Mouse (Mus musculus) spleen, postnatal 10 days (tissue): ENCODE data around the gene Tnfsf15.

Experiments used
- DNase-seq, 2 experiments: peaks; one replicate each; pipeline ENCODE4 v3.0.0; 2021 to 2022; ENCODE audit warnings: low spot score in 2 of 2

The Tnfsf15 gene

DNA sequence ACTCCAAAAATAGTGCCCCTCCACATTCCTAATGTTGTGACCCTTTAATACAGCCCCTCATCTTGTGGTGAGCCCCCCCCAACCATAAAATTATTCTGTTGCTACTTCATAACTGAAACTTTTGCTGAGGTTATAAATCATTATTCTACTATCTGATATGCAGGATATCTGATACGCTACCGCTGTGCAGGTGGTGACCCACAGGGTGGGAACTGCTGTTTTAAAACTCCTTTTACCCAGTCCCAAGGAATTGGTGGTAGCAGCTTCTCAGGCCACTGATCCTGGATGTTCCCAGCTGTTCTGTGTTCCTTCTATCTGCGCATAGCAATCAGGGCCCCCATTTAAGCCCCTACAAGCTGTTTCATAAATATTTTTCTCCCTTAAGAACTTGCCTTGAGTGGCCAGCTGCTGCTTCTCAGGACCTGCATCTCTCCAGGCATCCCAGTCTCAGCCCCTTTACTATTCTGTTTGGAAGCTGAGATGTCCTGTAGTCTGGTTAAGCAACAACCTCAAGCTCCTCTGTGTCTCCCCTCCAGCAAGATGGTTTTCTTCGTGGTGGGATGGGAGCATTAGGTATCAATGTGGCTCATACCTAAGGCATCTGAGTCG is 2.0 kb downstream of the Tnfsf15 start:
- DNase-seq, result no peak

DNA sequence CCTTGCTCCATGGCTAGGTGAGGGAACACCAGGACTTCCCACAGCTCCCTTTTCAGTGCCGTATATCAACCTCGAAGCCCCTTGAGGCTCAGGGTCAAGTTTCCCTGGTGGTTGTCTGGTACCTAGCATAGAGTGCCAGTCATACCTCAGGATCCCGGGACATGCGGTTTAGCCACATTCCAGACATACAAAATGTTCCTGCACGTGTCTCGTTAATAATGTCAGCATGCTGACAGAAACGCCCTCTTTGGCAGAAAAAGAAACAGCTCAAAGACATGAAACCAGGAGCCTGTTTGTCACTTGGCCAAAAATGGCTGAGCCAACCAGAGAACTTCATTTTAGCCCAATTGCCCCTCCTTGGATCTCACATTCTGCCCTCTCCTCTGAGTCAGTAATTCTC is 2.8 kb downstream of the Tnfsf15 start:
- no peak for DNase-seq

DNA sequence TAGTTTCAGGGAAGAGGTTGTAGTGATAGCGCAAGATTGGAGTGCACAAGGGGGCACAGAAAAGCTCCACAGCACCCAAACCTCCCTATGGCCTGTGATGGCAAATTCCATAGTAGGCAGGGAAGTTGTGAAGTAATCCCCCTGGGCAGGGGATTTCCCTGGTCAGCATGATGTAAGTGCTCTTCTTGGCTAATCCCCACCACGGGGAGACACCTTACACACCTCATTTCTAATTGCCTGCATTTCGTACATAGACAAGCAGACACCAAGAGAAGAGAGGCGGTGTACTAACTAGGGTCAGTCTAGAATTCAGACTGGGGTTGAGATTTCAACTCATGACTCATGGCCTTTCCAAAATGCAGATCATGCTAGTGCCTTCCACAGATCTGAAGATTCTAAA is 4.2 kb downstream of the Tnfsf15 start:
- no peak for DNase-seq

DNA sequence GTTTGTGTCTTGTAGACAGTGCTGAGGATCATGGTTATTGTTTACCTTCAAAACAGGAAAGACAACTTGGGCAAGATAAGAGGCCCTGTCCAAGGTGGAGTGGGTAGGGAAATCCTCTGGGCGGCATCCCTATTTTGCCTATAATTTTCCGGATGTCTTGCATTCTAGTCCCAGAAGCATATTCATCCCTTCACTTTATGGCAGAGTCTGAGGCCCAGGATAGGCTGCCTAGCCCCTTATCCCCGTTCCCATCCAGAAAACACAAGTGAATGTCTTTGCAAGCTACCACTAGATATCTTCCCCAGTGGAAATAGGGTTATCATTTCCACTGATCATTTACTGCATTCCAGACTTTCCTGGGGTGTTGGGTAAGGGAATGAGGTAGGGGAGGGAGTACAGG is 4.9 kb downstream of the Tnfsf15 start:
- DNase-seq, result no peak

DNA sequence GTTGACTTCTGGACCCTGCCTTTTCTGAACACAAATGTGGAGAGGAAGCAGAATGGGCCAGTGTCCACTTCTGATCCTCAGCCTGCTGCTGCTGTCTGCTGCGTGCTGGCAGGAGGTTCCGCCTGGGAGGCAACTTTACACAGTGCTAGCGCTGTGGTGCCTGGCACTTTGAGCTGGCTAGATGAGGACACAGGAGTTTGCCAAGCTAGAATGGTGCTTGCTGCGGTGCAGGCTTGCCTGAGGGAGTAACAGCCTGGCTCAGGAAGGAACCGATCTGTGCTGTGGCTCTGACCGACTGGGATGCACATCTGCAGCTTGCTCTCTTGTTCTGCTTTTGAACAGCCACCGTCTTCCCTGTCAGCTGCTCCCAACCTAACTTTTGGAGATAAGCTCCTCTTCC is 5.4 kb downstream of the Tnfsf15 start:
- no peak for DNase-seq

DNA sequence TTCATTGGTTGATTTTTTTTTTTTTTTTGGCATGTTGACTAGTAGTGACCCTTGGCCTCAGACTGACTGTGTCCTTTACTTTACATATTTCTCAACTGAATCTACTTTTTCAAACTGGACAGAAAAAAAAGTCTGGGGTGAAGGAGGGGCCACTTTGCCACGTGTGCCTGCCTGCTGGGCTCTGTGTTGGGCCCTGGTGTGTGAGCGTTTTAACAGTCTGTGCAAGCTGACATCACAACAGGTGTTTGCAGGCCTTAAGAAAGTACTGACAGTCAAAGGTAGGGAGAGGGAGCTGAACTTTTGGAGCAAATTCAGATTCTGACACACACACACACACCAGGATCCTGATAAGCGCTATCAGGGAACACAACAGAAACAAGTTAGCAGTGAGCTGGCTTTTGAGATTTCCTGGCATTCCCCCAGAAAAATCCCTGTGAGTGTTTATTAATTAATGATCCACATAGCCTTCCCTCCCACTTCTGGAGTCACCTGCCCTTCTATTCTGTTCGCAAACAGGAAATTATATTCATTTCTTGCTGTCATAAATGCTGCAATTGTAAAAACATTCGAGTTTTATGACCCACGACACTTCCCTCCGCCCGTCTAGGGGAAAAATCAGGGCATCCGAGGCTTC is 6.4 kb downstream of the Tnfsf15 start:
- DNase-seq, result no peak

DNA sequence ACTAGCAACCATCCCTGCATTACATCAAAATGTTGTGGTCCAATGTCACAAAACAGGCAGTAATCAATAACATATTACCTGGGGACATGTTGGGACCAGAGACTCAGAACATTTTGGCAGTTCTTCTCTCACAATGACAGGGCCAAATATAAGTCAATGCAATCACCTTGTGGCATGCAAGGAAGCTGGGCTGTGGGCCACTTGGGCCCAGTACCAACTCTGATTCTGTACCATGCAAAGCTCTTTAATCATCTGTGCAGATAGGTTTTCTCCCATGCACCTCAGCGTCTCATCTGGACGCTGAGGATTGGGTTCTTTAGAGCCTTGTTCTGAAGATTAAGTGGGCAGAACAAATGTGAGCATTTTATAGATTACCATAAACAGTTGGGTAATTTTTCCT is 13.6 kb downstream of the Tnfsf15 start:
- DNase-seq, result no peak

DNA sequence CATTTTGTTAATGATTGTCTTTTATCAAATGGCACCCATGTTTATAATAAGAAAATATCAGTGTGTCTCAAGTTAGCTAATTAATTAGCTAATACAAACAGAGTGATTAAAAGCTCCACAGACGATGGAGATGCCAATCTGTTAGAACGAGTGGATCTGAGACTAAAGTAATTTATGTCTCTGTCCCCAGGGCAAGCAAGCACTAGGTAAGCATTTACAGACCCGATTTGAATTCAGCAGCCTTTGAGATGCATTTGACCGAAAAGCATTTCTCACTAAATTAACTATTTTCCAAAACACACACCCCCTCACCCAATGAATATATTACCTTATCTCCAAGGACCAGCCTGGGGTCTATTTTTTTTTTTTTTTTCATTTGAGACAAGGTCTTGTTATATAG is 18.2 kb downstream of the Tnfsf15 start:
- no peak for DNase-seq

DNA sequence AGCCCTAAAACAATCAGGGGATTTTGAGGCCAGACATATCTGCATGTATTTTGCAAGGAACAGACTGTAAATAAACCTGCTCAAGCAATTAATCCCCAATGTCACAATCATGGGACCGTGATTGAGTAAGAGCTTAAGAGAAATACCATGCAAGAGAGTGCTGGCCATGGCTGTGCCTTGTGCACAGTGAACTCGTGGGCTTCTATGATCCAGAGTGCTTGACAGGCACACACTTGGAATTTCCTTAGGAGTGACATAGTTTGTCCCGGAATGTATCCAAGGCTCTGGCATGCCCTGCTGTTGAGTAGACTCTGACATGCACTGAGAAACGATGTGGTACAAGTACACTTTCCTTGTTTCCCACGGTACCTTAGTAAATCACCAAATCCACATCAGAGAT is 18.9 kb downstream of the Tnfsf15 start:
- no peak for DNase-seq

DNA sequence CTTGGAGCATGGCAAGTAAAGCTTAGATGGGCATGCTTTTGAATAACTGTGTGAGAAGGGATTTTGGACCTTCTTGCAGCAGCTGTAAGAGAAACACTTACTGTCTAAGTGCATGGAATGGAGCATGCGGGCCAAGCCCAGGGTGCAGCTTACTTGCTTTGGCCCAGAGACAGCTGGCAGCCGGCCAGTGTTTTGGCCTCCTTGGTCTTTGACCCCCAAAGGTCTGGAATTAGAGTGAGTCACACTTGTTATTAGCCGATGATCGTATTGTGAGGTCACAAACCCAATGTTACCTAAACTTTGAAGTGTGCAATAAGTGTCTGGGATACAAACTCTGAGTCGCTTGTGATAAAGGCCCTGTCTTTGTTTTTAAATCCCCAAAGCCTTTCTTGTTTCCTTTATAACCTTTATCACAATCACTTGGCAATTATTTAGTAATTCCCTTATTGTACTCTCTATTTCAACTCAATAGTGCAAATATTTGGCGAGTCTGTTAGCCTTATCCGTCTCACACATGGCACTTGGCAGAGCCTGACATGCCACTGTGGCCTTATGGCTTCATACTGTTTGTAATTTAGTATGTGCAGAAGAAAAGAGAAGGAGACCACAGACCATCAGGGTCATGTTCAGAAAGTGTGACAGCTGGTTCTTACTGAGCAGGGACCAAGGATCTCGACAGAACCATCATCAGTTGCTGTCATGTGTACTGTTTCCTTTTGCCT is 26.8 kb downstream of the Tnfsf15 start:
- no peak for DNase-seq

DNA sequence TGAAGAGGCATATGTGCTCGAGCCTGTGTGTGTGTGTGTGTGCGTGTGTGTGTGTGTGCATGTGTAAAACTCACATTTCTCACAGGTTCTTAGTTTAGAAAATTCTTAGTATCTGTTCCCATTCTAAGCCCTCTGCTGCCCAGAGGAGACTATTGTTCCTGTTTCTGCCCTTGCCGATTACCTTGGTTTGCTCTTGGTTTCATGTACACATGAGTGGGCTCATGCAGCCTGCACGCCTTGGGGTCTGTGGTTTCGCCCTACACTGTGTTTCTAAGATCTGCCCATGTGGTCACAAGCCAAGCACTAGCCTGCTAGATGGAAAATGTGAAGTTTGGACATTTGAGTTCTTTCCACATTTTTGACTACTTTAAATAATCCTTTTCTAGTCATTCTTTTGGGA is 33.0 kb downstream of the Tnfsf15 start:
- peak in 1 of 2 experiments; percentile 13 for DNase-seq

DNA sequence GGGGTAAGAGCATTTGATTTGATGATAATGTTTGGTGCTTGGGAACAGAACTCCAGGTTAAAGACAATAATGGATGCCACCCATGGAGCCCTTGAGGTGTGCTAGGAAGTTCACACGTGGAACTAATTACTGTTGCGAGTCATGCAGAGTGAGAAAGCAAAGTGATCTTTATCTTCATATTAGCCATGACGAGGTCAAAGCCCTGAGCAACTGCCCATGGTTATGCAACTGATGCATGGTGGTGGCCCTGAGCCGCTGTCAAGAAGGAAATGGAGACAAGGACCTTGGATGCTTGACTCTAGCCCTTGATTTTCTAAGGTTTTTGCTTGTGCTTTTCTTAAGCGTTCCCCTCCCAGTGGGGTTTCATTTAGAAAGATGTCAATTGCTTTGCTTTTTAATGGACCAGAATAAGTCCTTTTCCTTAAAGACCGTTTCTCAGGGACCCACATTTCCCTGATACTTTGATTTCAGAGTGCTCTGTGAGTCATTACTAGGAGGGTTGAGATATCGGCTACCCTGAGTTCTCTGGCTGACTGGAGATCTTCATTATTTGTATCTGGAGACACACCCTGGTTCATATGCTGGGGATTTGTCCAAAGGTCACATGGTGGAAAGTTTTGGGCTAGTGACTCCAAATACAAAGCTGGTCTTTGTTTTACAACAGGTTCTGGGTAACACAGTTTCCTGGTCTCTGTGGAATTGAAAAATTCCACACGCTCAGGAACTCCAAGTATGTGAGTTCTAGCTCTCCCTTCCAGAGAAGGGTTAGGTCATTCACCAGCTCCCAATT is 34.3 kb downstream of the Tnfsf15 start:
- DNase-seq, result no peak

DNA sequence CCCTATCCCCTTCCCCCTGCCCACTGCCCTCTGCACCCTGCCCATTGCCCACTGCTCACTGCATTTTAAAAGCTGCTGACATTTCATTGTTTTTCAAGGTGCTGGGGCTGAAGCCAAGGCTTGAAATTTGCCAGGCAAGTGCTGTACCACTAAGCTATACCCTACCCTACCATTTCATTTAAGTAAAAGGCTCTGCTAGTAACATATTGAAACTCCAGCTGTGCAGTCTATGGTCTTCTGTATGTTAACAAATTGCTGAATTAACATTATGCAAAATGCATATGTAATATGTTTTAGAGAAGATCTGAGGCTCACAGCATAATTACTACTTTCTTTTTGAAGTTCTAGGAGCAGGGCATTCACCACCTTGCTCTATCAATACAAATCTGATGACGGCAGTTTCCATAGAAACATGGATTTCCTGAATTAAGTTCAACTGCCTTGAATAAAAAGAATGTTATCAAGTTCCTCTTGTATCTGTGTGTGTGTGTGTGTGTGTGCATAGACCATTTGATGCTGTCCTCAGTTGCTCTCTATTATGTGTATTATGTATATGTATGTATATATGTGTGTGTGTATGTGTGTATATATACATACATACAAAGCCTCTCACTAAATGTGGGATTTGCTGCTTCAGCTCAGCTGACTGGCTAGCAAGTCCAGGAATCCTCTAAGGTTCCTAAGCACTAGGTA is 38.5 kb downstream of the Tnfsf15 start:
- DNase-seq, result no peak

DNA sequence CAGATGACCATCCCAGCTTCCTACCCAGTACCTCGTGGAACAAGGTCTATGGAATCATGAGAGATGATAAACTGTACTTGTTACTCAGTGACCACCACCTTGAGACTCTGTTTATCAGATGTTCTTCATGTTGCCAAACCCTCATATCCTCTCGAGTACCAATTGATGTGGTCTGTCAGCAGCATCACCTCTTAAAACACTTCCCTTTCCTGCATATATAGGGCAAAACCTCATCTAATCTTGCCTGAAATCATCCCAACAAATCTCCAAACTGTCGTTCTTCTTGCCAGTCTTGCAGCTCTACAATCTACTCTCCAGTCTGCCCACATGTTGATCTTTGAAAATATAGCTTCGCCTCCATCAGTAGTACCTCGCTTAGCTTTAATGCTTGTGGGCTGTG is 40.7 kb downstream of the Tnfsf15 start:
- no peak for DNase-seq

DNA sequence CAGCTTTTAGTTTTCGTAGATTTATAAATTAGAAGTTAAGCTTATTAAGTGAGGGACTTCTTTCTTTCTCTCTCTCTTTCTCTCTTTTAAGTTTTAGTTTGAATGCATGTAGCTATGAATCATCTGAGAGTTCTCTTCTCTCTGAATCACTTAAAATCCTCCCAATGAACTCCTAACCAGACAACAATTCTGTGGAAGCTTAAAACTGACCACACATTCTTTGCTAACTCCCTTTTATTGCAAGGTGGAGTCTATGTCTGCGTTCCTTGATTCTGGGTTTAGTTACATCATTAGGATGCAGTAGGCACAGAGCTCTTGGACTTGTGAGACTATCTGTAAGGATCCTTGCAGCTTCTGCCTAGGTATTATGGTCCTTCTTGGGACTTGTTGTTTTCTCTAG is 41.2 kb downstream of the Tnfsf15 start:
- DNase-seq, result no peak

DNA sequence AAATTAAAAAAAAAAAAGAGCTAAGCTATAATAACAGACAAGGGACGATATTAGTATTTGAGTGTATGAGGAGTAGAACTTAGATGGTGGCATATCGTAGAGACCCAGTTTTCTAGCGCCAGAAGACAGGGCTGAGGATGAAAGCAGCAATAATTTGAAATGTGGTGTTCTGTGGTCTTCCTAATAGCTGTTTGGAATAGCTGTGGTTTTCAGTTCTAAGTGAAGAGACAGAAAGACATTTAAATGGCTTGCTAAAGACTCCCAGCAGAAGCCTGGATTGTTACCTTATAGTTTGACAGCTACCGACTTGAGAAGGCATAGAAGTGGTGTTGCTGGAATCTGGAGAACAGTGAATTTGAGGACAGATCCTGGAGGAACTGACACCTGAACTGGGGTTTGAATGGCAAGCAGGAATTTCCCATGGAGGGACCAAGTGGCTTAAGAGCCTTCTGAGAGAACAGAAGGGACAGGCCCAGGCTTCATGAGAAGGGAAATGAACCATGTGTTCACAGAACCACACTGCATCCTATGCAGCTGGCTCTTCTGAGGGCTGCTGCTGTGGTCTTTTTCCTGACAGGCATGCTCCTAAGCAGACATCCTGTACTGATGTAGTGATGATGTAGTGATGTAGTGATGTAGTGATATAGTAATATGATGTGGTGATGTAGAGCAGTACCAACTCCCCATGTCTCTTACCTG is 42.8 kb downstream of the Tnfsf15 start:
- no peak for DNase-seq

DNA sequence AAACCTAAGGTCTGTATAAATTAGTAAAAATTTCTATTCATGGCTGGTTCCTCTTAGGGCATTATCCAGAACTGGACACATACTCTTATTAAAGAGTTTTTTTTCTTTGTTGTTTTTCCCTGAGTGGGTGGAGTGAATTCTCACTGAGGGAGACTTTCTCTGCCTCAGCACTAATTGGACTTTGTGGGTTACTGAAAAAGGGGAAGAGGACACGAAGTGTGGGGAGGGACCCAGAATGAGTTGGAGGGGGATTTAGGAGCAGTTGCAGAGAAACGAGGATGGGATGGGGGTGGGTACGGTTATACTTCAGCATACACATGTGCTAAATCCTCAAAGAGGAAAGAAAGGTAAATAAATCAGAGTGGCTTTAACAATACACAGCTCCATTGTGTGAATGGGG is 45.2 kb downstream of the Tnfsf15 start:
- DNase-seq, result no peak

DNA sequence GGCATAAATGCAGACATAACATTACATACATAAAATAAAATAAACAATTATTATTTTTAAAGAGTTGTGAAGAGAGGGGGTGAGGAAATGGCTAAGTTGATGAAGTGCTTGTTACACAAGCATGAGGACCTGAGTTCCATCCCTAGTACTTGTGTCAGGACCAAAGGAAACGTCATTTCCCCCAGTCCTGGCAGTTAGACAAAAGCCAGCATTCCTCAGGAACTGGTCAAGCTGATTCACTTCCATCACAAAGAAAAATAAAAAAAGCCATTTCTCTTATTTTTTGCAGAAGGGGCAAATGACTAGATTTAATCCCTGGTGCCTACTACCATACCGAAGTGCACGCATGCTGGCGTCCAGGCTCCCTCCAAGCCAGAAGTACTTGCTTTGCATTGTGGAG is 48.0 kb downstream of the Tnfsf15 start:
- DNase-seq, result no peak

DNA sequence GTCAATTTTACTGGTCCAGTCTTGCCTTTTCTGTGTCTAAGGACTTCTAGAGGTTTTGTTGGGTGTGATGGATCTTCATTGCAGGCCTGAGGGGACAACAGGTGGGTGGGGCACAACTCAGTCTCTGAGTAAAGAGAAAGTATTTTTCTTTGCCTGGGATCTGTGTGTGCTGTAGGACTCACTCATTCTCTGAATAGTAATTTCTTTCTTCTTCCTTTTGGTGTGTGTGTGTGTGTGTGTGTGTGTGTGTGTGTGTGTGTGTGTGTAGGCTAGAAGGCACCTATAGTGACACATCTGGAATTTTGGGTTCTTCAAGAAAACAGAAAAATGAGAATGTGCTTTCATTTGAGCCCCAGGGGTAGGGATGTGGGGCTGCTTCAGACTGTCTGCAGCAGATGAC is 52.6 kb downstream of the Tnfsf15 start:
- no peak for DNase-seq

DNA sequence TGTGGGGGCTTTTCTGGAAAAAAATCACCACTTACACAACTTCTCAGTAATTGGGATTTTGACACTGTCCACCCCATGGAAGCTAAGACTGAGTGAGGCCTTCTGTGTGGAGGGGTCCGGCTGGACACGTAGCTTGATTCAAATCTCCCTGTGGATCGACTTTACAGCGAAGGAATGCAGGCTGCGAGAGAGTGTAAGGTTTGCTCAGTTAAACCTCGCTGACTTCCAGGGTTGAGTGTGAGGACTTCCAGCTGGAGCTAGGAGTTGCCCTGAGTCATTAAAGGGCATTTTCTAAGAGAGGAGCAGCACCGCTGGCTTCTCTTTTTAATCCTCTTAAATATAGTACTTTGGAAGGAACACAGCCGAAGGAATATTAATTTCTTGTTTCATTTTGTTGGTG is 57.5 kb downstream of the Tnfsf15 start:
- no peak for DNase-seq

DNA sequence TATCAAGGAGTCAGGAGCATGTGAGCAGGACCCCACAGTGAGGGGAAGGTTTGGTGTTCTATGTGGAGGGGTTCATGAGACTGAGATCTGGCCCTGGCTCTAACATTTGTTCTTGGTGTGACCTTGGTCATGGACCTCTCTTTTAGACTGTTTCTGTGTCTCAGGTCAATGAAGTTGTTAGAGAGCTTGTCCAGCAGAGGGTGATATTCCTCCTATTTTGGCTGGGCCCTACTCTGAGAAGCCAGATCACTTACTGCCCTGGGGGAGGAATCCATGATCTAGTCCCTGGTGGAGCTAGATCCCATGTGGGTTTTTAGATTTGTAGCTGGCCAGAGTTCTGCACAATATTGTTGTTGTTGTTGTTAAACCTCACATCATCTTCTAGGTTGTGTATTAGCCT is 58.8 kb downstream of the Tnfsf15 start:
- DNase-seq, result peak in 1 of 2 experiments; percentile 27

DNA sequence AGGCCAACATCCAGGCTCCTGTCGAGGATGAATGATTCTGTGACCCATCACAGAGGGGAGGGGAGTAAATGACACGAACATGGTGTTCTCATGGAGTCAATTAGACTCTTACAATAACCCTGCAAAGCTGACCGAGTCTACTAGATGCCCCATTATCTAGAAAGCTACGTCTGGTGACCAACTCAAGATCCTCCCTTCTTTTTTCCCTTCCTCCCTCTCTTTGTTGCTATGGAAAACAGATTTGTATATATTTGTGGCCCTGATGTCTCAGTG is 59.7 kb downstream of the Tnfsf15 start:
- DNase-seq, result no peak
